Mouse (Mus musculus): ENCODE data around the gene Cacnb4.

DNA sequence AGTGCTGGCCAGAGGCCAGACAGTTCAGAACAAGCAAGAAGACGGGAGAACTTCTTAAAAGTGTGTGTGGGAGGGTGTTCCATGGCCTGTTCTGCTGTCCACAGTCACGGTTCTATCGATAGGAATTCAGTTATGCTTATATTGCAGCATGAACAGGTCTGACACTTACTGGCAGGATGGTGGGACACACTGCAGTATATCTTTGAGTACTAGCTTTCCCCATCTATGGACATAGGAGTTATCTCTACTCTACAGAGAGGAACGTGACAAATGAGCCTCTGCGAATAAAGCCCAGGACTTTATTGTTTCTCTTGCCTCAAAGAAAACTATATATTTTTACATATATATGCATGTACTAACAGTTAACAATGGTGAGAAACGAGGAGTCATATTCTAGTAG is 209.0 kb downstream of the Cacnb4 start:
- no peak for TF ChIP-seq CTCF (IDR thresholded peaks at IDR 0.05)
- TF ChIP-seq EP300 (IDR thresholded peaks at IDR 0.05), result no peak

Data from lung, postnatal 0 days (tissue).